Mouse (Mus musculus): ENCODE results near the gene Tbx5.

Tbx5 gene

DNA sequence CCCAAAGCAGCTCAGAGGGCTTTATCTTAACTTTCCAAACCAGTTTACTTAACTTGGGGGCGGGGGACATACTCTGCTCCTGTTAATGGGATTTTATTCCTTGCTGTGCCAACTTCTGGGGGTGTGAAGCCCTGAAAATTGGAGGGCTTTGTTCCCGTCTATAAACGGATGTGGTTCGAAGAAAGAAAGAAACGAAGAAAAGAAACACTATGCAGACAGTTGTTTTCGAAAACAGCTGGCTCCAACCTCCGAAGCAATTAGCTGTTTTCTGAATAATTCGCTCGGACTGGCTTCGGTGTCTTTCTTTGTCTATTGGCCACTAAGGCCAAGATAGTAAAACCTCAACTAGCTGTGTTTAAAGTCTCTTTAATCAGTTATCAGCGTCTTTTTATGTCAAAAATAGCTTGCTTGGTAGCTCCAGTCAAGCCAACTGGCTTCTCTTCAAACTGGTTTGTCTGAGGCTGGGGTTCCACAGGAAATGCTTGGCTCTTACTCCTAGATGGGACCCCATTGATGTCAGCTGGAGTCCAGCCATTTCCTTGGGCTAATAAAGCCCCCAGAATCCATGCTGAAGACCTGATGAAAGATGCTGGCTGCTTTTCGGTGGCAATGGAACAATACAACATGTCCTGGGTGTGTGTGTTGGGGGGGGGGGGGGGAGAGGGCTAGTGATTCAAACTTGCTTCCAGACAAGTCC, 21.3 kb upstream of the Tbx5 start:
- DNase-seq (ENCODE audit: low spot score), result no peak

- DNase-seq (ENCODE audit: low spot score), result no peak
Observed at GRCm38 (mm10) chr5:119815247-119815646, 17.2 kb upstream of the Tbx5 start.

- no peak for DNase-seq (ENCODE audit: low spot score)
Observed at GRCm38 (mm10) chr5:119820452-119820851, 12.0 kb upstream of the Tbx5 start.

- no peak for DNase-seq (ENCODE audit: low spot score)
Observed at GRCm38 (mm10) chr5:119821506-119821905, 11.0 kb upstream of the Tbx5 start.

GRCm38 (mm10) chr5:119827341-119827740, 5.1 kb upstream of the Tbx5 start:
- DNase-seq (ENCODE audit: low spot score), result no peak

GRCm38 (mm10) chr5:119830611-119831010, 1.9 kb upstream of the Tbx5 start:
- DNase-seq (ENCODE audit: low spot score), result no peak

- DNase-seq (ENCODE audit: low spot score), result no peak
Observed at GRCm38 (mm10) chr5:119831201-119831771, 1.2 kb upstream of the Tbx5 start.

DNA sequence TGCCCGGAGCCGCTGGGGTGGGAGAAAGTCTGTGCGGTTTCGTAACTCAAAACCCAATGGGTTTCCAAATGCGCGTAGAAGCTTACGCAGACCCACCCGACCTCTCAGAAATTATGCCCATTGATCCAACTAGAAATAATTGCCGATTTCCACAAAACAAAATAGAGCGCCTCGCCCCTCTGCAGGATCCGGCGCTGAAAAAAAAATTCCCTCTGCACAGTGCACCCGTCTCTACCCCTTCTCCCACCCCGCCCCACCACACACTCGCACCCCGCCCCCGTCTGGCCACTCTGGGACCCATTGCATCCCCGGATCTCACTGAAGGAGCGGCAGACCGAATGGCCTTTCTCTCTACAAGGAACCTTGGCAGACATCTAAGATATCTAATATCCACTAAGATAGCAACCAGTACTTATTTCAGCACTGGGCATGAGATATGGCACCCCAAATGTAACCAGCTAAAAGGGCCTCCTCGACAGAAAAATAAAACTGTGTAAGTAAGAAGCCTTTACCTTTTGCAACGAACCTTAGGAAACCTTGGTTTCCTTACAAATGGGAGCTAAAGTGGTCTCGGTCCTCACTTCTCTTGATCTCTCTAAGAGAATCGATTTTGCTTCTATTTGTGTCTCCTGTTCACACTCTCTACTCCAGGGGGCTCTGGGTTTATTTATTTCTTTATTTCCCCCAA, 533 bp upstream of the Tbx5 start:
- no peak for DNase-seq (ENCODE audit: low spot score)

GRCm38 (mm10) chr5:119833223-119834030, 959 bp downstream of the Tbx5 start:
- no peak for DNase-seq (ENCODE audit: low spot score)

DNA sequence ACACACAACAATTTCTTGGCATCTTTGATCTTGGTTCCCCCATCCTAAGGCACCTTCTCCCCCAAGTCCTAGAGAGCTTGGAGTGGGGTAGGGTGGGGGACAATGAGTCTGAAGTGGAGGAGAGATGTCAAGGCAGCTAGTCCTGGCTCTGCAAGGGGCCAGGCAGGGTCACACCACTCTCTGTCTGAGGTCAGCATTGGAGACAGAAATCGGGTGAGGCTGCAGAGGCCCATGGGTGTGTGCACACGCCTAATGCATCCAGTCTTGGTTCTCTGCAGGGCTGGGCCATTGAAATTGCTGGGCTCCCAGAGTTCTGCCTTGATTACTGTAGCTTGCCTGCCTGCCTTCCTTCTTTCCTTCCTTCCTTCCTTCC, 1.5 kb downstream of the Tbx5 start:
- DNase-seq (ENCODE audit: low spot score), result no peak

DNA sequence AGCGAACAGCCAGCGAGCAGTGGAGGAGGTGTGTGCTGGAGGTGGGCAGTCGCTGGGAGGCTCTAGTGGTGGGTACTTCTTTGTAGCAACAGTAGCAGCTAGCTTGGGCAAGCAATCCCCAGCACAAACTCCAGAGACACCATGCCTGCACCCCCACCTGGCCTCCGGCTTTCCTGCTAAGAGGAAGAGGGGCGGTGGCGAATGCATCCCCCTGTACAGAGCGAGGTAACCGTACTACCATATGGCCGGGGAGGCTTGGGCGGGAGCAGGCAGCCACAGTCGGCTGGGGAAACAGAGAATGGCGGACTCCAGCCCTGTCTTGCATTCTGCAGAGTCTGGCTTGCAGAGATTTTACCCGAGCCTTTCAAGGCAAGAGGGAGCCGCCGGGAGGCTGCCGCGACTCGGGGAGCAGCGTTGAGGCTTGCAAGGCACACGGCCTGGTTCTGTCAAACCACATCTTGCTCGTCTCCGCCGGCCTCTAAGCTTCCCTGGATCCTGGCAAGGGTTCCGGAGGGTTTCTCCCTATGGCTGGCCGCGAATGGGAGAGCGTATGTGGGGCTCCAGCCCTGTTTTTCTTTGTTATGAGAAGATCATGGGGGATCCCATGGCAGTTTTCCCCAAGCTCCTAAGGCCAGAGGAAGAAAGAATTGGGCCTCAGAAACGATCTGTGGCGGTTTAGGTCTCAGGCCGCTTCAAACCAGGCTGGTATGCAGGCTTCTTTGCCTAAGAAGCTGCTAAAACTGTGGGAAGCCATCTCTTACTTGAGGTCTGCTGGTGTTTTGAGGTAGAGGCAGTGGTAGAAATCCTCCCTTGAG, 2.8 kb downstream of the Tbx5 start:
- no peak for DNase-seq (ENCODE audit: low spot score)

- DNase-seq (ENCODE audit: low spot score), result no peak
Observed at GRCm38 (mm10) chr5:119835868-119836209, 3.4 kb downstream of the Tbx5 start.

DNA sequence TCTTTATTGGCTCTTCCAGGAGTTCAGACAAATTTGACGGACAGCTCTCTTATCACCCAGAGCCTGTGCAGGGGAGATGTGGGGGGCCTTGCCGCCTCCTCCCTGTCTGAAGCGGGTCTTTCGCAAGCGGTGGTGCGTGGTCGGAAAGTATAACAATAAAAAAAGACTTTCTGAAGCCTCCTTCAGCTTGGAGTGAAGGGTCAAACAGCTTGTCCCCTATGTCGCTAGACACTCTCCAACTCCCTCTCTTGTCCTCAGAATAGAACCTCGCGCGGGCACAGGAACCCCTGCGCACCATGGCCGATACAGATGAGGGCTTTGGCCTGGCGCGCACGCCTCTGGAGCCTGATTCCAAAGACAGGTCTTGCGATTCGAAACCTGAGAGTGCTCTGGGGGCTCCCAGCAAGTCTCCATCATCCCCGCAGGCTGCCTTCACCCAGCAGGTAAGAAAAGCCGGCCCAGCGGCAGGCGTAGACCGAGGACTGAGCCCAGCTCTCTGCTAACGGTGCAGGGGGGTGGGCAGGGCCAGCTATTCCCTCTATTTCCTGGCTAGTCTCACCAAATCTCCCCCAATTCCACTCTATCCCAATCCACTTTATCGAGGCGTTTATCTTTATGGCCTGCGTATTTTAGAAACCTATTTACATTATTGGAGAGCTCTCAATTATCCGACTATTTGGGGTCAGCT, 4.3 kb downstream of the Tbx5 start:
- DNase-seq (ENCODE audit: low spot score), result no peak

DNA sequence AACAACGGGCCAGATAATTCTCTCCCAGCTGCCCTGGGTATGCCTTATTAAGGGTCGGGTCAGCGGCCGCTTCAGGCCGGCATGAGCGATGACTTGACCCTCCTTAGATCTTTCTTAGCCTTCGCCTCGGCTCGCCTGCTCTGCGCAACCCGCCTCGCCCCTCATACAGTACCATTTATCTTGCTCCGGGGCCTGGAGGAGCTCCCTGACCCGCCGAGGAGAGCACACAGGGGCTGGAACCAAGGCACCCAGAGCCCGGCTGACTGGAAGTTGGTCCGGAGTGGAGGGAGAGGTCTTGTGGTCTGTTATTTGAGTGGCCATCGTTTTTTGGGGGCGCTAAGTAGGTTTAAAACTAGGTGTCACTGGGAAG, 4.8 kb downstream of the Tbx5 start:
- no peak for DNase-seq (ENCODE audit: low spot score)

DNA sequence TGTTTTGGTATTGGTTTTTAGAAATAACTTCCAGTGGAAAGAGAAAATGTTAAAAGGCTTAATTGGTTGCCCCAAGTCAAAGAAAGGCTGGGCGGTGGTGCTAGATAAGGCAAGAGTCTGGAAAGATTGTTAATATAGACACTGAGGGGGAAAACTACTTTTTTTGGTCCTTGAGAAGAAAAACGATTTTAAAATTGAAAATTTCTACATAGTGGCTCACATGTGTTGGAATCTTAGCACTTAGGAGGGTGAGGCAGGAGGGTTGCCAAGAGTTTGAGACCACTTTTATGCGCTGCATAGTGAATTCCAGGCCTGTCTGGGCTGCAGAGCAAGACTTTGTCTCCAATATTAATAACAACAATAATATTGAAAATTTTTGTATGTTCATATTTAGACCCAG, 5.4 kb downstream of the Tbx5 start:
- DNase-seq (ENCODE audit: low spot score), result no peak

GRCm38 (mm10) chr5:119838441-119838840, 6.0 kb downstream of the Tbx5 start:
- DNase-seq (ENCODE audit: low spot score), result no peak

DNA sequence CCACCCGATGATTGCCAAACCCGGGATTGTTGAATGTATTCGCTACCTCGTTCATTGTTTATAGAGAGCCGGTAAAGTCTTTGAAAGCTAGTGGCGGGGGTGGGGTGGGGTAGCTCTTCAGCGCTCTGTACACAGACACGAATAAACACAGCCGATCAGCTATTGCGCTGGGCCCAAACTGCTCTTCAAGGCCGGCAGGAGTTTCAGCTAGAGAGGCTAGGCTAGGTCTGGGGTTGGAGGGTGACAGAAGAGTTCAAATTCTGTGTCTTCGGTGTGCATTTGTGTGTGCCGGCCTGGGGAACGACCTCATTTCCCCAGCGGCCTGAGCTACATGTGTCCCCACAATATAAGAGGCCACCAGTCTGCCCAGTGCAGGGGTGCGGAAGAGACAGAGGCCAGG, 6.7 kb downstream of the Tbx5 start:
- DNase-seq (ENCODE audit: low spot score), result no peak

DNA sequence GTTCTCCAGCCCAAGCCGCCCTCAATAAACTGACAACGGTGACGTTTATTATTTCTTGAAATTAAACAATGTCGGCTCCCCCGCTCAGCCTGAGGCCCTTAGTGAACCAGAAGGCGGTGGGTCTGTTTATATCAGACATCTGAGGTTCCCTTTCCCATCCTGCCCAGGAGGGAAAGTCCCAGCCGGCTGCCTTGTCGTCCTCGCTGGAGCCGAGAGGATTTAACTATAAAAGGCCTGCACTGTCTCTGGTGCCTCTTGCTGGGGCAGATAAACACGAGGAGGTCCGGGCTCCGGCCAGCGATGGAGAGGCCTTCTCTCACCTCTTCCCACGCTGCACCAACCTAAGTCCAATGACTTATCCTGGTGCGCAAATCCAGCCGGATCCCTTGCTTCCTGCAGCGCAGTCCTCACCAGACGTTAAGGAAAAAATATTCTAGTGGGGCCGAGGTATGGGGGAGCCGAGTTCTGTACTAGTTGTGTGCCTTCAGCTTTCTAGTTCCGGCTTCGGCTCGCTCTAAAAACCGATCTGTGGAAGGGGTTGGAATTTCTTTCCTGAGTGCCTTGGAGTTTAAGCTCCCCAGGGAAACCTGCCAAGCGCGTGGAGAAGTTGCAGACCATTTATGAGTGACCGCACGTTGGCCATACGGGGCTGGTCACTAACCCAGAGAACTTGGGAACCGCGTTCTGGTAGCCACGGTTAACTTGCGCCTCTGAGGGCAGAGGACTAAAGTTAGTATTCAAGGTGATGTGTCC, 7.3 kb downstream of the Tbx5 start:
- no peak for DNase-seq (ENCODE audit: low spot score)

DNA sequence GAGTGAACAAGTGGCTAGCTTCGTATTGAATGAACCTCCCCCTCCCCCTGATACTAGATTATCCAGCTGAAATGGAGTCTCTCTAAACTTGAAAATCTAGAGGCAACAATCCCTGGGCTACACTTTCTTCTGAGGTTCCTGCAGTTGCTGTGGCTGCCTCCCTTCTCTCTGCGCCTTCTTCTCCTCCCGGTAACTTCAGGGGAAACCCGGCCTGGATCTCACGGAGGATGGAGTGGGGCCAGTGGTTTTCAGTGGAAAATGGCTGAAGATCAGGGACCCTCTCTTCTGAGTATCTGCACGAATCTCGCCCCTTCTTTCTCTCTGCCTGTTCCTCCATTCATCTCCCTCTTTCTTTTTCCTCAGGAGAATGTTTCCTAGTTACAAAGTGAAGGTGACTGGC, 7.9 kb downstream of the Tbx5 start:
- no peak for DNase-seq (ENCODE audit: low spot score)

DNA sequence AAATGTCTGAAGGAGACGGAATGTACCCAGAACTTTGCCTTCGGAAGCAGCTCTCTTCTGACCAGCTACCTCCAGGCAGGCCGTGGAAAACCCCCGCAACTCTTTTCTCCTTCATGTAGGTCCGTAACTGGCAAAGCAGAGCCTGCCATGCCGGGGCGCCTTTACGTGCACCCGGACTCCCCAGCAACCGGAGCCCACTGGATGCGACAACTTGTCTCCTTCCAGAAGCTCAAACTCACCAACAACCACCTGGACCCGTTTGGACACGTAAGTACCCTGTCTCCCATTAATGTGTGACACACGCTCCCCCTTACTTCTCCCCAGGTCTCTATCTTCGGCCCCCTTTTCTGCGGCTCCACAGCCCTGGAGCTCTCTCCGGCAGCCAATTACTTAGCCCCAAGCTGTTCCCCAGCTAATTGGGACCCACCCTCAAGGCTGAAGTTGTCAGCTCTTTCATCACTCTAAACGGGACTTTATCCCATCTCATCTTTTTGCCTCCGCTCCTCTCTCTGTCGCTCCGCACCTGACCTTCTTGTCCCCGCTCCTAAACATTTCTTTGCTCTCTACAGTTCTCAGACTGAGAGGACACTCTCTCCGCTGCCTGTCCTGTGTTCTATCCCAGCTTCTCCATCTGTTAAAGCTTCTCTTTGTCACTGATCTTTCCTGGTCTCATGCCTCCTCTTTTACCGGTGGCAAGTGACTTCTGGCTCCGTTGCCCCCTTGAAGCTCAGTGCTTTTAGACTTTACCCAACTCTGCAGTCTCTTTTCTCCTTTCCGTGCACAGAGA, 9.4 kb downstream of the Tbx5 start:
- DNase-seq (ENCODE audit: low spot score), result no peak

All from spleen, adult 12 weeks (tissue).